Mouse (Mus musculus): ENCODE measurements around the gene Mybpc3.

The Mybpc3 gene

DNA sequence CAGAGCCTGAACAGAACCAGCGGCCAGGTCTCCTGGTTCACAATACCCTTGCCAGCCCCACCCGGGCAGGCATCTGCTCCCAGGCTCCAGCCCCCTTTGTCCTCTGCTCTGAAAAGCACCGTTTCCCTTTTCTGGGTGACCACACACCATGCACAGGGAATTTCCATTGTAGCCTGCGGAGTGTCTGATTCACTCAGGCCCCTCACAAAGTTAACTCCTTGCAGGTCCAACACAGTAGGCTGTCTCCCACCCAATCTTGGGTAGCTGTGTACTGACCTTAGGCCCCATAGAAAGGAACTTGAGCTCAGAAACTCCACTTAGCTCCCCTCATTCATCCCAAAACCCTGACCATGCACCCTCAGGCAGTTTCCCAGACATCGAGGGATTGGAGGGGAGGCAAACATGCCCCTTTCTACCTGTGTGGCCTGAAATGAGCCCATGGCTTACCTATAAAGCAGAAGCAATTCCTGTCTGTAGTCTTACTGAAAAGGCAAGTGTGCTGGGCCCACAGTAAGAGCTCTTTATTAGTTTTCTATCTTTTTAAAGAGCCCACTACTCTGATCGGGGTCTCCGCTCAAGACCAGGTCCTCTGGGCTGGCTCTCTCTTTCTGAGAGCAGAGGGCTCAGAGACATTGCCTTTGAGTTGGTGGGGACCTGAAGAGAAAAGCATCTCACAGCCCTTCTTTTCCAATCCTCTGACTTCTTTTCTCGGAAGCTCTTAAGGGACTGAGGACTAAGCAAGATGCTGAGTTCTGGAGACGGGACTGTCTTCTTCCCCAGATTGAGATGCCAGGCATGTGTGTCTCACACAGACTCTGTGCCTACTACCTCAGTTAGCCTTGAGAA lies 31.3 kb upstream of the Mybpc3 start:
- in situ Hi-C loops (cut with MboI; ENCODE audit: unreplicated experiment in 2 of 2), result no loop called here

GRCm38 (mm10) chr2:91087453-91087852 lies 30.5 kb upstream of the Mybpc3 start:
- in situ Hi-C loops (cut with MboI; ENCODE audit: unreplicated experiment in 2 of 2), result no loop called here

GRCm38 (mm10) chr2:91088987-91089386 lies 29.0 kb upstream of the Mybpc3 start:
- in situ Hi-C loops (cut with MboI; ENCODE audit: unreplicated experiment in 2 of 2), result no loop called here

DNA sequence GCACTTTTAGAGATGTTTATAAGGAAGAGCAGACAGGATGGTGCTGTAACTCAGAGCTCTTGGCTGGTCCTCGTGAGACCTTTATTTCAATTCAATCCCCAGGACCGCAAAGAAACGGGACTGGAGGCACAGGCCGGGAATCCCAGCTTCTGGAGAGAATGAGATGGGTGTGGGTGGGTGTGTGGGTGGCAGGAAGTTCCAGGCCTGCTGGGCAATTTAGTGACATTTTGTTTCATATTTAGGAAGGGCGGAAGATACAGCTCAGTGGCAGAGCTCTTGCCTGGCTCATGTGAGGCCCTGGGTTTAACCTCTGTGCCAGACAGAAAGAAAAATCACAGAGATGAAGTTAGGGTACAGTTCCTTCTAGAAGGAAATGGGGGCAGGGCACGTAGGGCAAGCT lies 27.7 kb upstream of the Mybpc3 start:
- in situ Hi-C loops (cut with MboI; ENCODE audit: unreplicated experiment in 2 of 2), result no loop called here

DNA sequence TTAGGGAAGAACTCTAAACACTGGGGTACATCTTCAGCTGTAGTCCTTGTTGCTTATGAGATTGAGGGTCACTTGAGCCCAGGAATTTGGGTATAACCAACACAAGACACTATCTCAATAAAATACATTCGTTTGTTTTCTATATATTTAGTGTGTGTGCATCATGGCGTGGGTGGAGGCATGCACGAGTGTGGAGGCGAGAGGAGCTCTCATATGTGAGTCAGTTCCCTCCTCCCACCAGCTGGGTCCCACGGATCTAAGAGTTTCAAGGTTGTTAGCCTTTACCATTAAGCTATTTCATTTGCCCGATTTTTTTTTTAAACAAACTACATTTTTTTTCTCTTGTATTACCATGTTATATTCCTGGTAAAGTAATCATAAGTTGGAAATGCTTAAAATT lies 27.1 kb upstream of the Mybpc3 start:
- in situ Hi-C loops (cut with MboI; ENCODE audit: unreplicated experiment in 2 of 2), result no loop called here

GRCm38 (mm10) chr2:91096524-91096923 lies 21.4 kb upstream of the Mybpc3 start:
- in situ Hi-C loops (cut with MboI; ENCODE audit: unreplicated experiment in 2 of 2), result no loop called here

GRCm38 (mm10) chr2:91097015-91097414 lies 20.9 kb upstream of the Mybpc3 start:
- in situ Hi-C loops (cut with MboI; ENCODE audit: unreplicated experiment in 2 of 2), result no loop called here

- in situ Hi-C loops (cut with MboI; ENCODE audit: unreplicated experiment in 2 of 2), result no loop called here
These were observed 19.8 kb upstream of the Mybpc3 start for GRCm38 (mm10) chr2:91098156-91098555.

GRCm38 (mm10) chr2:91101124-91101740 lies 16.7 kb upstream of the Mybpc3 start:
- in situ Hi-C loops (cut with MboI; ENCODE audit: unreplicated experiment in 2 of 2), result loop anchor here (5.0 kb wide), 1 partner anchor 34 kb away; no protein-coding TSS in a partner anchor

DNA sequence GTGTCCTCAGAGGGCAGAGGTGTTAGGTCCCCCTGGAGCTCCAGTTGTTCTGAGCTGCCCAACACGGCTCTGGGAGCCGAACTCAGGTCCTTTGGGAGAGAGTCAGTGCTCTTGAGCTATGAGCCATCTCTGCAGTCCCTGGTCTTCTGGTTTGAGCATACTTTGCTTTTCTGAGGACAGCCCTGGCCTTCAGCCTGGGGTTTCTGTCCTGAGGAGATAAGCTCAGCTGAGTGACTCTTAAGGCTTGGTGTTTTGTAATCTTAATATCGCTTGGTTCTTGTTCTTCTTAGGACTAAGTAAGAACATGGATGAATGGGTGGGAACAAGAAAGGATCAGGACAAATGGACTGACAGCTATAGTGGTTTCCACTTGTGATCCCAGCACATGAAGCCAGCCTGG lies 9.8 kb upstream of the Mybpc3 start:
- in situ Hi-C loops (cut with MboI; ENCODE audit: unreplicated experiment in 2 of 2), result no loop called here

DNA sequence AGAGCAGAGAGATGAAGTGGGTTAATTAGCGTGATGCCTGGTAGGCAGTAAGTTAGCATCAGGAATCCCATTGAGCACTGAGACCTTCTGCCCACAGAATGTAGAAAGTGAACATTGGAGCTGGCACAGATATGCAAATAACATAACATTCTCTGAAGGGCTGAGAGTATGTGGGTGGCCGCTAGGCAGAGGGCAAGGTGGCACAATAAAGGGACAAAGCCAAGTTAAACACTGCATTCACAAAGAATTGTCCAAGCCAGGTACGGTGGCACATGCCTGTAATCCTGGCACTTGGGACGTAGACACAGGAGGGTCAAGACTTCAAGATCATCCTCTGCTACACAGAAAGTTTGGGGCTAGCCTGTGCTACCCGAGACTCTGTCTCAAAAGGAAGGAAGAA lies 8.7 kb upstream of the Mybpc3 start:
- in situ Hi-C loops (cut with MboI; ENCODE audit: unreplicated experiment in 2 of 2), result no loop called here

DNA sequence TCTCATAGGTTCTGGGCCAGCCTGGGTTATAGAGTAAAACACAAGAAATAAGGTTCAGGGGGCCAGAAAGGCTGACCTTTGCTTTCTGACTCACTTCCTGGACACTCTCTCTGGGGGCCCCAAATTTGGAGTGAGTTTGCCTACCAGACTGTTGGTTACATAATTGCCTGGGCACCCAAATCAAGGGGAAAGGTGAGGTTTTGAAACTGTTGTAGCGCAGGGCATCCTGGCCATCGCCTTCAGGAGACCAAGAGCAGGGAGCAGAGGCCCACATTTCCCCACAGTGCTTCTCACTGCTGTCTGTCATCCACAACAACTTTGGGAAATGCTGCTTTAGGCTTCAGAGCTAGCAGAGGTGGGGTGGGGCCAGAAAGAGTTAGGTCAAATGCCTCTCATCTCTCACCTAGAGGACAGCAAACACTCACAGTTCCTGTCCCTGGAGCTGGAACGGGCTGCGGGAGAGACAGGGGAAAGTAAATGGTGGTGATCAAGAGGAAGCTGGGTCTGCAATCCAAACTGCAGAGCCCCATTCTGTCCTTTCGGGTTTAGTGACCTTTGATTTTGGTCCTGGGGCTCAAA lies 8.0 kb upstream of the Mybpc3 start:
- in situ Hi-C loops (cut with MboI; ENCODE audit: unreplicated experiment in 2 of 2), result loop anchor here (5.0 to 10.0 kb wide), 3 partner anchors 82 to 375 kb away; no protein-coding TSS in a partner anchor

DNA sequence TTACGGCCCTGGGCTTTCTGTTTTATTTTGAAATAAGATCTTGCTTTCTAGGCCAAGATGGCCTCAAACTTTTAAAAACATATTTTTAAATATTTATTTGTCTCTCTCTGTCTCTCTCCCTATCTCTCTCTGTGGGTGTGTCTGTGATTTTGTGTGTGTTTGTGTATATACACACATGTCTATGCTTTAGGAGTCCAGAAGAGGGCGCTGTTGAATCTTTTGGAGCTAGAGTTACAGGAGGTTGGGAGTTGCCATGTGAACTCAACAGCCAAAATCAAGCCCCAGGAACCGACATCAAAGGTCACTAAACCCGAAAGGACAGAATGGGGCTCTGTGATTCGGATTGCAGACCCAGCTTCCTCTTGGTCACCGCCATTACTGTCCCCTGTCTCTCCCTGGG lies 7.5 kb upstream of the Mybpc3 start:
- in situ Hi-C loops (cut with MboI; ENCODE audit: unreplicated experiment in 2 of 2), result loop anchor here (5.0 to 10.0 kb wide), 3 partner anchors 82 to 374 kb away; no protein-coding TSS in a partner anchor

- in situ Hi-C loops (cut with MboI; ENCODE audit: unreplicated experiment in 2 of 2), result loop anchor here (5.0 to 10.0 kb wide), 3 partner anchors 80 to 373 kb away; no protein-coding TSS in a partner anchor
These were observed 6.1 kb upstream of the Mybpc3 start for GRCm38 (mm10) chr2:91111832-91112231.

DNA sequence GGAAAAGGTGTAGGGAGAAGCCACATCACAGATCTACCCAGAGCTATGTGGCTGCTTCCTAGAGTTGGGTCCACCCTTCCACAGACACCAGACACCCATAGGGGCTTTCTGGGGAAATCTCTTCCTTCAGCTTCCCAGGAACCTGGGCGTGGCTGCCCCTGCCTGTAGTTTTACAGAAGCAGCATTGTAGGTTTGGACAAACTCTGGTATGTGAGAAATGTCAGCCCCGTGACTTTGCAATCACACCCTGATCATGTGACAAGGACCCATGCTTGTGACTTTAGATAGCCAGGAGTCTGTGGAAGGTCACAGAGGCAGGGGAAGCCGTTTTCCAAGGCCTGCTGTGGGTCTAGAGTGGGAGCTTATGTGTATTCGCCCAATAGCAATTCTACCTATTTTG lies 5.5 kb upstream of the Mybpc3 start:
- in situ Hi-C loops (cut with MboI; ENCODE audit: unreplicated experiment in 2 of 2), result loop anchor here (5.0 to 10.0 kb wide), 3 partner anchors 80 to 372 kb away; no protein-coding TSS in a partner anchor

- in situ Hi-C loops (cut with MboI; ENCODE audit: unreplicated experiment in 2 of 2), result loop anchor here (5.0 to 10.0 kb wide), 3 partner anchors 79 to 371 kb away; no protein-coding TSS in a partner anchor
These were observed 4.6 kb upstream of the Mybpc3 start for GRCm38 (mm10) chr2:91113334-91113733.

DNA sequence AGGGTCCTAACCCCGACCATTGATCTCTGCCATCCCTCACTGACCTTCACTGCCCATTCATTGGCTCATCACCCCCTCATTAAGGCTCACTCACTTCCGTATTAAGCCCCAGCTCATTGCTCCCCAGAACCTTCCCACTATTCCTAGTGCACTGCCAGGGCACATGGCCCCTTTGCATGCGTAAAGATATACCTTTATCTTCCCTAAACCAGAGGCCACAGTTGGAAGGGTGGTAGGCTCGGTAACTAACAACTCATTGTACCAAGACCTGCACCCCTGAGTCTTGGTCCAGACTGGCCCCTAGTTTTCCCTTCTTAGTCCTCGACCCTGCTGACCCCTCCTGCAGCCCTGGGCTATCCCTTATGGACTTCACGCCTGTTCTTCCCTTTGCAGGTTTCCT lies 4.1 kb upstream of the Mybpc3 start:
- in situ Hi-C loops (cut with MboI; ENCODE audit: unreplicated experiment in 2 of 2), result loop anchor here (5.0 to 10.0 kb wide), 3 partner anchors 78 to 371 kb away; no protein-coding TSS in a partner anchor

GRCm38 (mm10) chr2:91114781-91115577 lies 3.0 kb upstream of the Mybpc3 start:
- in situ Hi-C loops (cut with MboI; ENCODE audit: unreplicated experiment in 2 of 2), result loop anchor here (5.0 to 10.0 kb wide), 3 partner anchors 77 to 370 kb away; no protein-coding TSS in a partner anchor

DNA sequence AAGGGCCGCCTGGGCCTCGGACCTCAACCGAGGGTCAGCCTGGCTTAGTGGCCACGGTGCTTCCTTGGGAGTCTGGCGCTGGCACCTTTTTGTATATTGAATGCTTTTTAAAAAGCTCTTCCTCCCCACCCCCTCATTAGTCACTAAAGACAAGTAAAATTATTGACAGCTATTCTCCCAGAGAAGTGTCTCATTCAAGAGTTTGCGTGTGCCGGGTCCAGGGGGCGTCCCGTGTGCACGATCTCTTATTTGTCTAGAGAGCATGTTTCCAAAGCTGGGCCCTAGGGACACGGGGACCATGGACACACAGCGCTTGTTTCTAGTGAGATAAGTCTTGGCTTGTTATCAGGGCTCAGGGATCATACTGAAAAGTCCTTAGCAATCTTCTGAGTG lies 2.4 kb upstream of the Mybpc3 start:
- in situ Hi-C loops (cut with MboI; ENCODE audit: unreplicated experiment in 2 of 2), result loop anchor here (10.0 kb wide), 1 partner anchor 369 kb away; no protein-coding TSS in a partner anchor

GRCm38 (mm10) chr2:91116842-91117241 lies 1.1 kb upstream of the Mybpc3 start:
- in situ Hi-C loops (cut with MboI; ENCODE audit: unreplicated experiment in 2 of 2), result loop anchor here (10.0 kb wide), 1 partner anchor 368 kb away; no protein-coding TSS in a partner anchor
